Mouse (Mus musculus): Measurements from ENCODE around the gene Amotl1.

GRCm38 (mm10) chr9:14636244-14636643, 8.6 kb downstream of the Amotl1 start:
- TF ChIP-seq POLR2A (IDR thresholded peaks at IDR 0.05; ENCODE audit: insufficient read length, low read depth): no peak
- no peak for TF ChIP-seq MYOG (IDR thresholded peaks at IDR 0.05; ENCODE audit: control insufficient read depth in 1 of 3, insufficient read depth in 1 of 3, insufficient read length in 2 of 3, low read depth in 2 of 3)
- TF ChIP-seq USF1 (IDR thresholded peaks at IDR 0.05; ENCODE audit: low read depth): no peak
- TF ChIP-seq MYOD1 (IDR thresholded peaks at IDR 0.05; ENCODE audit: control insufficient read depth in 1 of 3, insufficient read length in 2 of 3, low read depth in 2 of 3): no peak
